Mouse (Mus musculus) E14TG2a.4 (cell line): Measurements from ENCODE around the gene Abcg5.

Experiments
- CTCF ChIP-seq: conservative IDR thresholded peaks from 2 replicates; pipeline ENCODE4 v1.5.1; 2014; ENCODE audit warnings: low read length
- NANOG ChIP-seq: IDR thresholded peaks from 2 replicates; pipeline ENCODE4 v1.6.1; 2014; ENCODE audit warnings: borderline replicate concordance, low read length, mixed read lengths
- POU5F1 ChIP-seq: IDR thresholded peaks from 2 replicates; pipeline ENCODE4 v1.6.1; 2014; ENCODE audit warnings: low read length, borderline replicate concordance

GRCm38 (mm10) chr17:84716252-84716872, 33.6 kb upstream of the Abcg5 start:
- TF ChIP-seq NANOG (peak; percentile 71), CTCF (no peak), POU5F1 (no peak)
